Mouse (Mus musculus): ENCODE measurements around the gene Ifitm7. TPM values are rescaled to one million over a fixed set of nuclear protein-coding genes. Genes with fewer than 3 reads are reported as not detected.

Gene Ifitm7
- under 1 TPM in 1 of 2 experiments, not detected in 1; 0.02 TPM for polyA plus RNA-seq (2012; fragmentation: generic; extraction: Trizol)

GRCm38 (mm10) chr16:13986574-13987478 lies at the start of gene Ifitm7, which contains the start of gene 2900011O08Rik:
Gene Ifitm7 (minus strand): TSS chr16:13986888.
Gene 2900011O08Rik (plus strand): TSS chr16:13986604.

Other genes starting within 250 kb of the Ifitm7 start
- gene Rrn3, start 206.2 kb downstream of the Ifitm7 start, polyA plus RNA-seq (2012; fragmentation: generic; extraction: Trizol): 10 to 100 TPM in 1 of 2 experiments, 1 to 10 TPM in 1; 6.2 to 17.6 TPM
- gene Ntan1, start 168.0 kb downstream of the Ifitm7 start, polyA plus RNA-seq (2012; fragmentation: generic; extraction: Trizol): 10 to 100 TPM; 17.1 to 81.4 TPM
- gene Pdxdc1, start 83.8 kb downstream of the Ifitm7 start, polyA plus RNA-seq (2012; fragmentation: generic; extraction: Trizol): 10 to 100 TPM in 1 of 2 experiments, 1 to 10 TPM in 1; 6.1 to 39.3 TPM
- gene Mpv17l, start 83.7 kb downstream of the Ifitm7 start, polyA plus RNA-seq (2012; fragmentation: generic; extraction: Trizol): 1 to 10 TPM in 1 of 2 experiments, under 1 TPM in 1; 0.20 to 1.3 TPM
- under 1 TPM; 0.02 to 0.28 TPM for gene 2900011O08Rik, start 284 bp downstream of the Ifitm7 start, polyA plus RNA-seq (2012; fragmentation: generic; extraction: Trizol)
- gene Nde1, start 176.4 kb upstream of the Ifitm7 start, polyA plus RNA-seq (2012; fragmentation: generic; extraction: Trizol): 10 to 100 TPM; 18.0 to 87.8 TPM
- 1 to 10 TPM in 1 of 2 experiments, under 1 TPM in 1; 0.74 to 8.4 TPM for gene Marf1, start 176.5 kb upstream of the Ifitm7 start, polyA plus RNA-seq (2012; fragmentation: generic; extraction: Trizol)